Mouse (Mus musculus) erythroblast, adult 5-6 weeks (primary cell): ENCODE data around the gene 2900026A02Rik. TPM values are rescaled to one million over a fixed set of nuclear protein-coding genes. Genes with fewer than 3 reads are reported as not detected.

ENCODE experiments used
- ATAC-seq: replicated peaks from 2 replicates; pipeline ENCODE4 v1.8.0; 2016; ENCODE audit warnings: moderate number of reproducible peaks, mild to moderate bottlenecking, moderate TSS enrichment, inconsistent platforms; ENCODE audit not compliant: poor library complexity, low FRiP score, severe bottlenecking
- total RNA-seq, 2 experiments: library from RNA; stranded (forward) in 1 of 2; stranded (reverse) in 1 of 2; fragments of 150-400 nt in 1 of 2; fragments of 200-764, 138-1000 nt in 1 of 2; gene quantifications; 2 replicates each; pipeline versions ENCODE4 v1.2.3 to v1.2.4; 2015 to 2017; ENCODE audit warnings: low replicate concordance in 2 of 2

Gene 2900026A02Rik
- total RNA-seq, 2 experiments from 2014 or later, result 0.85 to 1.2 TPM

- no peak for ATAC-seq
Observed at GRCm38 (mm10) chr5:113214041-113214440, 7.0 kb downstream of the 2900026A02Rik start.

- ATAC-seq, result no peak
Observed at GRCm38 (mm10) chr5:113212156-113212835, 8.7 kb downstream of the 2900026A02Rik start.

- ATAC-seq, result no peak
Observed at GRCm38 (mm10) chr5:113210314-113210713, 10.7 kb downstream of the 2900026A02Rik start.

- no peak for ATAC-seq
Observed at GRCm38 (mm10) chr5:113209898-113210297, 11.1 kb downstream of the 2900026A02Rik start.

GRCm38 (mm10) chr5:113209401-113209750, 11.7 kb downstream of the 2900026A02Rik start:
- ATAC-seq, result no peak

- no peak for ATAC-seq
Observed at GRCm38 (mm10) chr5:113208622-113209400, 12.2 kb downstream of the 2900026A02Rik start.

- ATAC-seq, result no peak
Observed at GRCm38 (mm10) chr5:113208048-113208447, 13.0 kb downstream of the 2900026A02Rik start.

- no peak for ATAC-seq
Observed at GRCm38 (mm10) chr5:113206670-113207352, 14.2 kb downstream of the 2900026A02Rik start.

GRCm38 (mm10) chr5:113204193-113204592, 16.8 kb downstream of the 2900026A02Rik start:
- ATAC-seq, result no peak

- no peak for ATAC-seq
Observed at GRCm38 (mm10) chr5:113199772-113200134, 21.3 kb downstream of the 2900026A02Rik start.

- ATAC-seq, result no peak
Observed at GRCm38 (mm10) chr5:113199126-113199771, 21.8 kb downstream of the 2900026A02Rik start.

- no peak for ATAC-seq
Observed at GRCm38 (mm10) chr5:113196916-113197794, 23.9 kb downstream of the 2900026A02Rik start.

GRCm38 (mm10) chr5:113195907-113196306, 25.1 kb downstream of the 2900026A02Rik start:
- ATAC-seq, result no peak

GRCm38 (mm10) chr5:113195451-113195850, 25.6 kb downstream of the 2900026A02Rik start:
- ATAC-seq, result no peak

- ATAC-seq, result no peak
Observed at GRCm38 (mm10) chr5:113193762-113194161, 27.3 kb downstream of the 2900026A02Rik start.

GRCm38 (mm10) chr5:113191901-113192300, 29.1 kb downstream of the 2900026A02Rik start:
- ATAC-seq, result no peak

- no peak for ATAC-seq
Observed at GRCm38 (mm10) chr5:113190558-113190957, 30.5 kb downstream of the 2900026A02Rik start.

- no peak for ATAC-seq
Observed at GRCm38 (mm10) chr5:113181441-113181840, 39.6 kb downstream of the 2900026A02Rik start.

GRCm38 (mm10) chr5:113180755-113181154, 40.3 kb downstream of the 2900026A02Rik start:
- ATAC-seq, result no peak
